Mouse (Mus musculus) inflammation-experienced regulatory T-cells, adult 6 months (primary cell): ENCODE measurements around the gene Grsf1. TPM values are rescaled to one million over a fixed set of nuclear protein-coding genes. Genes with fewer than 3 reads are reported as not detected.

Source experiments
- ATAC-seq: one replicate; pipeline ENCODE4 v1.8.0; 2017
- polyA plus RNA-seq, 3 experiments: library from polyadenylated mRNA; unstranded; fragments of 100-300 nt; shearing (Covaris generic); gene quantifications; one replicate each; pipeline ENCODE4 v1.2.1; 2017

Grsf1 gene
- 10 to 100 TPM in 1 of 3 experiments, 1 to 10 TPM in 2; 5.7 to 10.0 (median 7.8) TPM for polyA plus RNA-seq

DNA sequence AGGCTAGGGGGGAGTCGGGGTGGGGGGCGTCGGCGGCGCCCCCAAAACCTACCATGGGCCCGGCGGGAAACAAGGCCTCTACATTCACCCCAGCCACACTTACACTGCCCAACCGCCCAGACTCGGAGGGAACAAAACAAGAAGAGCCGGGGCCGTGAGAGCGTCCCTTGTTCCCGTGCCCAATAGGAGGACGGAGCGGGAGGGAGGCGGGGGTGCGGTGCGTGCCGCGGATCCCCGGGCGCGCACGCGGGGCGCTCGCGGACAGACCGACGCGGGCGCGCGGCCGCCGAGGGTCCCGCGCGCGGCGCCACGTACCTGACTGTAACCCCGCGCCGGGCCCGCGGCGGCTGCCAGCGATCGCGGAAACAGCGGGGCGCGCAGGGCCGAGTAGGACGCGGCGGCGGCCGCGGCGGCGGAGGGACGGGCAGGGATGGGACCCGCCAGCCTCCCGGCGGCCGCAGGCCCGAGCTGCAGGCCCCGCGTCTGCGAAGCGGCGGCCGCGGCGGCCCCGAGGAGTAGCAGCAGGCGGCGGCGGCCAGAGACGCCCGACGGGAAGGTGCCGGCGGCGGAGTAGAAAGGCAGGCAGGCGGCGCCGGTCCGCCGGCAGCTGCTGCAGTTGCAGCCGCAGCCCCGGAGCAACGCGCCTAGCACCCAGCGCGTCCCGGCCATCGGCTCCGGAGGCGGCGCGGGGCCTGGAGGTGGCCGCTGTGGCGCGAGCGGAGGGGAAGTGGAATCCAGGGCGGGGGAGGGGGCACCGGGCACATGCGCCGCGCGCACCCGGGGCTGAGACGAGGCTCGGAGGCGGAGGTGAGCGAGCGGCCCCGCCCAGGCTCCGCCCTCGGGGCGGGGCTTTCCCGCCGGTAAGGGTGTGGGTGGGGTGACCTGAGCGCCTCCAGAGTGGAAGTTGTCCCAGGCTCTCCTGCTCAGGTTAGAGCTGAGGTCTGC is at the start of gene Grsf1:
Grsf1 (minus strand) TSS at position 729 of the 945 bp plus-strand sequence.
- ATAC-seq: peak; percentile 90

DNA sequence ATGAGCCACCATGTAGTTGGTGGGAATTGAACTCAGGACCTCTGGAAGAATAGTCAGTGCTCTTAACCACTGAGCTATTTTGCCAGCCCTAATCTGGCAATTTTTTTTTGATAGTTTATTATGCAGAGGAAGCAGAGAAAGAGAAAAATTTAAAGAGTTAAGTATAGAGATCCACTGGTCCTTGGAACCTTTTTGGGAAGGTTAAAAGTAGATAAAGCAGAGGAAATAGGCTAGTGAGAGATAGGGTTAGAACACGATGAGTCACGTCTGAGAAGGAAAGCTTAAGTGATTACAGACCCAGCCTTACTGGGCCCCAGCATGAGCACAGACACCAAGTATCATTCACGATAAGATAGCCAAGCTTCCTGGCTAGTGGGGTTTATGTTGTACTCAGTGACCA is 48.1 kb upstream of the Grsf1 start:
- ATAC-seq: no peak

DNA sequence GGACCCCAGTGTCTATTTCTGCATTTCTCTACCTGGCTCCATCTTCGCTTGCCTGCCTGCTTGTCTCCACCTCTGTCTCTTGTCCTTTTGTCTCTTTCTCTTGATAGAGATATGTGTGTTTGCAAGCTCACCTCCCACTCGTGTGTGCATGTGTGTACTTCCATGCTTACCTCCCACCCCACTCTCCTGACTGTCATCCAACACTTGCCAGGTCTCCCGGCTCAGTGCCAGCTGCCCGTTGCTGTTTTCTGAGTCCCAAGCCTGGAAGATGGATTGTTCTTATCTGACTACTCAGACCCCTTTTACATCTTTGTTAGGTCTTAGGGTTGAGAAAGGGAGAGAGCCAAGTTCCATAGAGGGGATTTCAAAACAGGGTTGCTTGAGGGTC is 46.2 kb upstream of the Grsf1 start:
- no peak for ATAC-seq

DNA sequence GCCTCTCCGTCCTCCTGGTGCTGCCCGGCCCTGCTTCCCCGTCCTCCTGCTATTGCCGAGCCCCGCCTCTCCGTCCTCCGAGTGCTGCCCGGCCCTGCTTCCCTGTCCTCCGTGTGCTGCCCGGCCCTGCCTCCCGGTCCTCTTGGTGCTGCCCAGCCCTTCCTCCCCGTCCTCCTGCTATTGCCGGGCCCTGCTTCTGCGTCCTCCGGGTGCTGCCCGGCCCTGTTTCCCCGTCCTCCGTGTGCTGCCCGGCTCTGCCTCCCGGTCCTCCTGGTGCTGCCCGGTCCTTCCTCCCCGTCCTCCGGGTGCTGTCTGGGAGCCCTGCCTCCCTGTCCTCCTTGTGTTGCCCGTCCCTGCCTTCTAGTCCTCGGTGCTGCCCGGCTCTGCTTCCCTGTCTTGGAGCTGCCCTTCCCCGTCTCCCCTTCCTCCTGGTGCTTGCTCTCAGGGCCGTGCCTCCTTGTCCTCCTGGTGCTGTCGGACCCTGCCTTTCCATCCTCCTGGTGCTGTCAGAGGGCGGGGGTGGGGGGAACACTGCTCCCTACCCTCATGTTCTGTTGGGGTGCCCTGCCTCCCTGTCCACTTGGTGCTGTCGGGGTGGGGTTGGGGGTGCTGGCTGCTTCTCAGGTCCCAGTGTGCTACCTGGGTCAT is 45.7 kb upstream of the Grsf1 start:
- no peak for ATAC-seq

DNA sequence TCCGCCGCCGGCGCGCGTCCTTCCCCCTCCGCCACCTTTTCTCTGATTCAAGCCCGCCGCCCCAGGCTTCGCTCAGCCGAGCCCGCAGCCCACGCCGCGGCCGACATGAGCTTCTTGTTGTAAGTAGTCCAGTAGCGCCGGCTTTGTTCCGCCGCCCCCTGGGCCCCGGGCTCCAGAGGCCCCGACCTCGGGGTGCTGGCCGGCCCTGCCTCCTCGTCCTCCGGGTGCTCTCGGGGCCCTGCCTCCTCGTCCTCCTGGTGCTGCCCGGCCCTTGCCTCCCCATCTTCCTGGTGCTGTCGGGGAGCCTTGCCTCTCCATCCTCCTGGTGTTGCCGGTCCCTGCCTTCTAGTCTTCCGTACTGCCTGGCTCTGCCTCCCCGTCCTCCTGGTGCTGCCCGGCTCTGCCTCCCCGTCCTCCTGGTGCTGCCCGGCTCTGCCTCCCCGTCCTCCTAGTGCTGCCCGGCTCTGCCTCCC is 45.1 kb upstream of the Grsf1 start:
- peak; percentile 36 for ATAC-seq

DNA sequence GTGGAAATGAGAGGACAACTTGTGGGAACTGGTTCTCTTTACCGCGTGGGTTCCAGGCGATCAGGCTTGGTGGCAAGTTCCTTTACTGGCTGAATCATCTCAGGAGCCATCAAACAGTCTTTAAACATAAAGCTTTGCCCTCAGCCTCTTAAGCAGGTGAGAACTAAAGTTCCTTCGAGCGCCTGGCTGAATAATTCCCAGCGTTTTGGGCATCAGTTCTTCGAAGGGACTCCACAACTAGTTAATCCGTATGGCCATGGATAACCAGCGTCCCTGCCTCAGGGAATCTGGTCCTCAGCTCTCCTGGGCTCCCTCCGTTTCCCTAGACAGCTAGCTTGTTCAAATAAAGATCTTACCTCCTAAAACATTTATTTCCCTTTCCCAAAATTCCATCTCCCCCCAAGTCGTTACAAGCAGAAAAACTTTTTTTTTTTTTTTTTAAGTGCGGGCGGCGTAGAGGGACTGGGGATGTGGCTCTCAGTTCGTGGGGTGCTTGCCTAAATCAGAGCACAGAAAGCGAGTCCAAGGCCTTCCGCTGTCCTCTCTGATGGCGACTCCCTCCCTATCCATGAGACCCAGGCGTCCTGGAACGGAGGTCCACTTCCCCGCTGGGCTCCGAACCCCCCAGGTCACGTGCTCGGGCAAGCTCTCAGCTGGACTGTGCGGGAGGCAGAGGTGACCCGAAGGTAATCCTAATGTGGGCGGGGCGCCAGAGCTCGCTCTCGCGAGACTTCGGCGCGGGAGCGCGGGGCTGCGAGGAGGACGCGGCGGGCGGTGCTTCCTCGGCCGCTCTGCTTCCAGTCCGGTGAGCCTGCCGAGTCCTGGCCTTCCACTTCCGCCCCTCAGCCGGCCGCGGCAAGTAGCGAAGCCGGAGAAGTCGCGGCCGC is 44.4 kb upstream of the Grsf1 start, which contains the start of gene Mob1b:
Mob1b (plus strand) TSS at position 740 of the 887 bp plus-strand sequence.
- peak; percentile 88 for ATAC-seq

DNA sequence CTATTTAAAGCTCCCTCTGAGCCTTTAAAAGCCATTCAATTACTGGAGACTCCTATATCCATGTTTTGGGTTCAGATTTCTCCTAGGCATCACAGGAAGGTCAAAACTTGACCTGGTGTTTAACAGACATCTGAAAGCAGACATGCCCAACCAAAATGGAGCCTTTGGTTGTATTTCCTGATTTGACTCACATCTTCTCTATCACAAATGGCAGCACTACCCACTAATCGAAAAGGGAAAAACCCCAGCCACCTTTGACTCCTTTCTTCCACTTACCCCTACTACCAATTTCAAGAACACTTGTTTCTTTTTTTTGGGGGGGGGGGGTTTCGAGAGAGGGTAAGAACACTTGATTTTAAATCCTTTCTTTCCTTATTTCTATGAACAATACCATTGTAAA is 41.0 kb upstream of the Grsf1 start:
- no peak for ATAC-seq

DNA sequence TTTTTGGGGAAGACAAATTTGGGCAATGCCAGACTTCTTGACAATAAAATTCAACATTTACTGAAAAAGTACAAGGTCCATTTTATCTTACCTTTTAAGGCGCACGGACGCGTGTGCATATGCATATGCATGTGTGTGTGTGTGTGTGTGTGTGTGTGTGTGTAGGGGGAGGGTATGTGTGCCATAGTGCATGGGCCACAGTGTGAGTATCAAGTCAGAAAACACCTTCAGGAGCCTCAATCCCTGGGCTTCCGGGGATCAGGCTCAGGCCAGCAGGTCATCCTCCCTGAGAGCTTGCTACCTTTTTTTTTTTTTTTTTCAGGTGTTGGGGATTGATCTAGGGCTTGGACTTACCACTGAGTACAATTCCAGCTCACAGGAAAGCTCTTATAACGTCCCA is 36.4 kb upstream of the Grsf1 start:
- no peak for ATAC-seq

DNA sequence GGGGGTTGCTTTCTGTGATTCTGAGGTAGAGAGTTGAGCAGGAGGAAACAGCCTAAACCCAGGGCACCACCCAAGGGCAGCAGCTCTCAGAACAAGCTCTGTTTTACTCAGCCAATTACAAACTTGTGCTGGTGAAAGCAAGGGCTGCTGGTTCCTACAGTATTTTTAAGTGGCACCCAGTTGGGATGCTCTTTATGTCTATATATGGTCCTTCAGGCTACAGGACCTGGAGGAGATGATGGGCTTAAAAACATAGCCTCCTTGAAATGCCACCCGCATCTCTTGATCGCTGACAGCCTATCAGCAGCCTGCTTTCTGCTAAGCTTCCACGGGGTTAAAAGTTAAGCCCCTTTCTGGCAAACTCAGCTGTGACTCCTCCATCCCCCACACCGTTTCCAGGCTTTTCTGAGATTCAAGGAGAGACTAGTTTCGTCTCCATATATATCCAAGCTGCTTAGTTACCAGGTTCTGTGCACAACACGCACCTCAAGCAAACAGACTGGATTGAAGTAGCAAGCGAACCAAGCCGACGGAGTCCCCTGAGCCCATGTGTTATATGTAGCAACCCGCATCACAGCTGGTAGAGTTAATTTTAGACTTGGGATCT is 35.8 kb upstream of the Grsf1 start:
- no peak for ATAC-seq

DNA sequence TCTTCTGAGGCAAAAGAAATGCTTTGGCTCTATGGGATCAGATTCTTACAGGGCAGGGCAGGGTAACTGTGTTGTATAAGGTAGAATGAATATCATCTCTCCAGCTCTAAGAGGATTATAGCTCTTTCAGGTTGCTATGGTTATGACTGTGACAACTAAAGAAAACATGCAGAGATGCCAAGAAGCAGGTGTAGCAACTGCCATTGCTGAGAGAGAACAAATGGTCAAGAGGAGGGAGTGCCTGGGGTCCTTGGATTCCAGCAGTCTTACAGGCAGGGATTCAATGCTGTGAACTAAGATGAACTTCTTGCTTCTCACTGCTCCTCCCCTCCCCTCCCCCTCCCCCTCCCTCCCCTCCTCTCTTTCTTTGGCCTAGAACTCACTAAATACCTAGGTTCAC is 35.2 kb upstream of the Grsf1 start:
- no peak for ATAC-seq

DNA sequence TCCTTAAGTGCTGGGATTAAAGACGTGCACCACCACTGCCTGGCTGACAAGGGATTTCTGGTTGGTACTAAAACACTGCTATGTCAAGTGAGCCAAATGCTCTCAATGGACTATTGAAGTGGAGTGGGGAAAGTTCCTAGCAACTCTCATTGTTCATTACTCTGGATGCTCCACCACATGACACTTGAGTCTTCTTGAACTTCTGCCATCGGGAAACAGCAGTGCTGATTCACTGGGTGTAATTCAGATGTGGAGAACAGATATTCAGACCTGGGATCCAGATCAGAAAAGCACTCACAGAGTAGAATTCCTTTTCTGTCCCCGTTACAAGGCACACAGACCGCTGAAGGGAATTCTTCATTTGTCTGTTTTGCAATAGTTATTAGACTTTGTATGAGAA is 27.6 kb upstream of the Grsf1 start:
- no peak for ATAC-seq

DNA sequence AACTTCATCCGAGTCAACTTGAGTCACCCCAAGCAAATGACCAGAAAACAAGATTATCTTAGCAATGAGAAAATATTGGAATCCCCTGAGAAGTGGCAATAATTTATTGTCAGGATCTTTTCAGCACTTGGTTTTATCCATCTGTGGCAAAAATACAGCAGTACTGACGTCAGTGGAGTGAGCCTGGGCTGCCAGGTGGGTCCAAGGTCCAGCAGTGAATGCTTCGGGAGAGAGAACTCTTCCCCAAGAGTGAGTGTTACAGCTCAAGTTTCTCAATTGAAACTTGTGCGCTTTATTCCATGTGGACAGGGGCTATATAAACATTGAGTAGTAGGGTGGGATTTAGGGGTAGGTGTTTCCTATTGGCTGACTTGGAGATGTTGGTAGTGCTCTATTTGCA is 26.1 kb upstream of the Grsf1 start:
- ATAC-seq: no peak

DNA sequence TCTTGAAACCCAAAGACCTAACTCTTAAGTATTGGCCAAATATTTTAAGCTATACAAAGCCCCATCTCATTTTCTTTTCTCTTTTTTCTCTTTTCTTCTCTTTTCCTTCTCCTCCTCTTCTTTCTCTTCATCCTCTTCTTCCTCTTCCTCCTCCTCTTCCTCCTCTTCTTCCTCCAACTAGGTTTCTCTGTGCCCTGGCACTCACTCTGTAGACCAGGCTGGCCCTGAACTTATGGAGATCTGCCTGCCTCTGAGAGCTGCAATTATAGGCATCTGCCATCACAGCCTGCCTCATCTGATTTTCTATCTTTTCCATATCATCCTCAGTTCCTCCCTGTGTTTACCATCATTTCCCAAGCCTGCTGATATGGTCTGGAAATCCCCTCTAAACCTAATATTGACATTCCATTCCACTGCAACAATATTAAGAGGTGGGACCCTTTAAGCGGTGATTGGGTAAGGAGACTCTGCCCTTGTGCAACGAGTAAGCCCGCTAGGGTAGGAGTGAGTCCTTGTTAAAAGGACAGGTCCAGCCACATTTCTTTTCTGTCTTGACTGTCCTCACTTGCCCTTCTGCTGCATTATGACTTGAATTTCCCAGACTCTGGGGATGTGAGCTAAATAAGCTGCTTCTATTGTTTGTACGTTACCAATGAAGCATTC is 23.4 kb upstream of the Grsf1 start:
- no peak for ATAC-seq

DNA sequence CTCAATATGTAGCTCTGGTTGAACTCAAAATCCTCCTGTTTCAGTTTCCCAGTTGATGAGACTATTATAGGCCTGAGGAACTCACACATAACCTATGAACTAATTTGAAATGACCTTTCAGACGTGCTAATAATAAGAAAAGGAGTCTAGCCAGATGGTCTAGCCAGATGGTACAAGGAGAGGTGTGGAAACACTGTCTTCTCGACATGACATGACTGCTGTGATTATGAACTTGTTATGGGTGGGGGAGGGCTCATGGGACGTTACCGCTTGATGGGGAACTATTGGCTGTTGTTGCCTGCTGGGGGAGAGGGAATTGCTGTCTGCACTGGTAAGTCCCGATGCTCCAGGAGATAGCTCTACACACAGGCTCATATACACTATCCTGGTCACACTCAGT is 21.3 kb upstream of the Grsf1 start:
- ATAC-seq: no peak

DNA sequence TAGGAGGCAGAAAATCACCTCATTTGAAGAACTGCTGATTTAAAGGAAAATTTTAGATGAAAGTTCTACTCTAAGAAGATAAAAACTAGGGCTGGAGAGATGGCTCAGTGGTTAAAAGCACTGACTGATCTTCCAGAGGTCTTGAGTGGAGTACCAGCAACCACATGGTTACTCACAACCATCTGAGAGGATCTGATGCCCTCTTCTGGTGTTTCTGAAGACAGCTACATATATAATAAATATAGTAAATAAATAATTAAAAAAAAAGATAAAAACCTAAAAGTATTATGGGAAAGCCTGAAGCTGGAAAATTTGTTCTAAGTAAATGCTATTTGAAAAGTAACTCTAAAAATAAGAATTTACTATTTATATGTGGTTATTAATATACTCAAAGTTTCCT is 17.1 kb upstream of the Grsf1 start:
- no peak for ATAC-seq

DNA sequence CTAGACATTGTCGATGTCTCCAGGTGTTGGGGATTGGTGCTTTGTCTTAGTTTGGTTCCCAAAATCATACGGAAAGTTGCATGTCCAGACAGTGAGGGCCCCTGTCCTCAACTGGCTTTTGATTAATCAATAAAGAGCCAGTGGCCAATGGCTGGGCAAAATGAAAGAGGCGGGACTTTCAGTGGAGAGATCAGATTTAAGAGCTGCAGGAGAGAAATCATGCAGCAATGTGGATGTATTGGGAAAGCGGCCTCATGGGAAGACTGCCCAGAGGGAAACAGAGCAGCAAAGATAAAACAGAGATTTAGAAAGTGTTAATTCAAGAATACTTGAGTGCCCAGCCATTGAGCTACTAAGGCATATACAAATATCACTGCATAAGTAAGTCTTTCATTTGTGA is 16.6 kb upstream of the Grsf1 start:
- ATAC-seq: no peak

DNA sequence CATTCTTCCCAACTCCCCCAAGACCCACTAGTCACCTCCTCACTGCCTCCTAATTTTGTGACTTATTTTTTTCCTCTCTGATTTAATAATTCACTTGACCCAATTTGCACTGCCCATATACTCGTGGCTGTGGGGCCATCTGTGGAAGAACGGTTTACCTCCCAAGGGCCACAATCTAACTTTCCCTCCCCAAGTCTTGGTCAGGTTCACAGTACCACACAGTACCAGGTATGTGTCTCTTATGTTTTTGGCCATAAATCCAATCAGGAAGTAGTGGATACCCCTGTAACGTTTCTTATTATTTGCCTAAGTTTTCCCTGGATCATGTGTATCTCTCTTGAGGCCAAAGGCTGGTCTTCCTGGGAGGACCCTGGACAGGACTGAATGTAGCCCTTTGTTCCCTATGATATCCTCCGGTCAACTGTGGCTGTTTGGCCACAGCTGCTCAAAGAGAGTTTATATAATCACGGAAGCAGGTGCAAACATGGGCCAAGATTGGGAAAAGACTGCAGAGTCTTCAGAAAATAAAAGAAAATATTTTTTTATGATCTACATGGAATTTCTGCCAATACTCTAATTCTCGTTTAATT is 15.6 kb upstream of the Grsf1 start:
- ATAC-seq: no peak

DNA sequence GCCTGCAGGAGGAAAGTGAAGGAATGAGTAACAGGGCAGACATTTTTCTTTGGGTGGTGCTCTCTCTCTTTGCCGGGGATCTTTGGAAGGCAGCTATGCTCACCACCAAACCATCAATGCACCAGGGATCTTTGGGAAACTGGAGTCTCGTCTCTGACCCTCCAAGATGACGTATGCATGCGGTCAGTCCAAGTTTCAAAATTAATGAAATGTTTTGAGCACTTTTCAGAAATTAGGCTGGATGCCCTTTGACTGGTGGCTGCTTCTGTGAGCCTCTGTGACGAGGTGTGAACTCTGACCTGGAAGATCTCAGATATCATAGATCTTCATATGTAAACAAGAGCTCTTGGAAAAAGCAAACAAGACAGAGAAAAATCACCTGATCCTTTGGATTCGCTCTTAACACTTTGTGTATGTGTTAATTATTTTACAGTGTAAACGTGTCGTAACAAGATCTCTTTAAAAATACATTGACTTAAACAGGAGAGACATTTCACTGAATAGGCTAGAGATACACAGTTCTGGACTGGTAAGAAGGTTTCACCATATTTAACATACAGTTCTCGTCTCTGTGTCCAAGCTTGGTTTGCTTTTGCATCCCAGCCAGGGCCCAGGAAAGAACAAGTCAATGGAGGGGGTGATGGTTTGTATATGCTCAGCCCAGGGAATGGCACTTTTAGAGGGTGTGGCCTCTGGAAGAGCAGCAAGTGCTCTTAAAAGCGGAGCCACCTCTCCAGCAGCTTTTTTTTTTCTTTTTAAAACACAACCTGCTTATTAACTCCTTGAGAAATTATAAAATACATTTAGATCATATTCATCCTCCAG is 14.9 kb upstream of the Grsf1 start:
- no peak for ATAC-seq

DNA sequence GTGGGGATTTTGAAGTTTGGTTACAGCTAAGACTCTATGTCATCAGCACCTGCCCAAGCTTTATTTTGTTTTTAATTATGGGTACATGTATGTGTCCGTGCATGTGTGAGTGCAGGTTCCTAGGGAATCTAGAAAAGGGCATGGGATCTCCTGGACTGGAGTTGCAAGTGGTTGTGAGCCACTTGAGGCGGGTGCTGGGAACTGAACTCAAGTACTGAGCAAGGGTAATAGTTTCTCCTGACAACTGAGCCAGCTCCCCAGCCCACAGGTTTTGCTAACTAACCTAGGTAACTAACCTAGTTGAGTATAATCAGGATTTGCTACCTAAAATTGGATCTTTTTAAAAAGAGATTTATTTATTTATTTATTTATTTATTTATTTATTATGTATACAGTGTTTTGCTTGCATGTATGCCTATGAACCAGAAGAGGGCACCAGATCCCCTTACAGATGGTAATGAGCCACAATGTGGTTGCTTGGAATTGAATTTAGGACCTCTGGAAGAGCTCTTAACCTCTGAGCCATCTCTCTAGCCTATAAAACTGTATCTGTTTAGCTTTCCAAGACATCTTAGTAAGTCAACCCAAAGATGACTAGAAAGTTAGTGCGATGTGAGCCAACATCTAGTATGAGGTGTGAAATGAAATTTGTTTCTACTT is 13.4 kb upstream of the Grsf1 start:
- ATAC-seq: peak; percentile 86
